Mouse (Mus musculus): ENCODE results near the gene Mgat4c. TPM values are rescaled to one million over a fixed set of nuclear protein-coding genes. Genes with fewer than 3 reads are reported as not detected.
"Not testable (repeated sequence)": the region's sequence is repeated elsewhere in the genome, so short reads cannot be mapped to it uniquely, and the experiment has no call there.

The Mgat4c gene
- polyA plus RNA-seq, 1 experiment from 2014 or later: not detected

DNA sequence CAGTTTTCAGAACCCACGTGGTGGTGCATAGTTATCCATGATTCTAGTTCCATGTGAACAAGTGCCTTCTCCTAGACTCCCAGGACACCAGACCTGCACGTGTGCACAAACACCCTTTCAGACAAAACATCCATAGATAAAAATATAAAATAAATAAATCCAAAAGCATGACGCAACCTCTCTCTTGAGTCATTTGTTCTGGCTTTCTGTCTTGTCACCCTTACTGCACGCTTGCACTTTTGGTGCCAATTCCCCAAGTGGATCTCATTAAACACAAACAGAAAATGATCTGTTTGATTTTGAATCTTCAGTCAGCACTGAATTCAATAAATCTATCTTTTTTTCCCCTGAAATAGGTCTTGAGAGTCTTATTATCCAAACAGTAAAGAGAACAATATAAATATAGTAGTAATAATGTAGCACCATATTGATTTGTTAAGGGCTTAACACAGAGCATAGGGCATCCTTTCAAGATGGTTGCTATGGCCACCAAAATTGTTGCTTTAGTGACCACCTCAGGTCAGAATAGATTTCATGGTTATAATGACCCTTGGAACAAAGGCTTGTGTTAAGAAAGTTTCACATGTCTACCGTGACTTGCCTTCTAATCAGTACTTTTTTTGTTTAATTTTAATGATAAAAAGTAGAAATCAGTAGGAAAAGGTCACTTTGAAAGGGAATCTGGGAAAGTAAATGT, 684.5 kb downstream of the Mgat4c start:
- Histone ChIP-seq H3K27me3 (no peaks in the 10 kb centered on the region), H3K36me3 (replicated peaks) (no peaks in the 10 kb centered on the region), H3K4me3 (replicated peaks) (no peak overlapping the region), H3K9ac (no peak overlapping the region), H3K27ac (replicated peaks) (no peak overlapping the region), H3K4me2 (no peak overlapping the region), H3K9me3 (replicated peaks) (no peaks in the 10 kb centered on the region), H3K4me1 (replicated peaks) (no peaks in the 10 kb centered on the region)
- 61% methylated on average over 5 of the region's 5 CpGs for WGBS (ENCODE audit: insufficient replicate concordance)
- ATAC-seq (ENCODE audit: insufficient read depth): no peak

DNA sequence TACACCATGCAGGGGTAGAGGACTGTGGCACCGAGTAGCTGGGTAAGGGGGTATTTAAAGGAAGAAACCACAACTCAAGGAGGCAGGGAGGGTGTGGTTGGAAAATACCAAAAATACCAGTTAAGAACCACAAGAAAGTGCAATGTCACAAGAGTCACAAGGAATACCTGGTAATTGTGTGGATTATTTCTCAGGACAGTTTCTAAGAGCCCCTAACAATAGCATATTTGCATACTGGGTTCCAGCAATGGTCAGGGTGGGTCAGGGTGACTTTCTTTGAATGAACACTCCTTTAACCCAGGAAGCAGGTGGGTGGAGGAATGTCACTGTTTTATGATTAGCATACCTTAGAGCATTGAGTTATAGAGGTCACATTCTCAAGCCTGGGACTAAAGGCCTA, 689.3 kb downstream of the Mgat4c start:
- H3K4me2 ChIP-seq: no peak overlapping the region
- H3K27ac ChIP-seq (replicated peaks): no peak overlapping the region
- no peak overlapping the region for H3K9ac ChIP-seq
- no peaks in the 10 kb centered on the region for H3K4me1 ChIP-seq (replicated peaks)
- 38% methylated on average over 1 of the region's 1 CpGs for WGBS (ENCODE audit: insufficient replicate concordance)
- H3K9me3 ChIP-seq (replicated peaks): no peaks in the 10 kb centered on the region
- H3K4me3 ChIP-seq (replicated peaks): no peak overlapping the region
- ATAC-seq (ENCODE audit: insufficient read depth): no peak
- no peaks in the 10 kb centered on the region for H3K27me3 ChIP-seq
- no peaks in the 10 kb centered on the region for H3K36me3 ChIP-seq (replicated peaks)

- Histone ChIP-seq H3K4me2 (no peak overlapping the region), H3K4me3 (replicated peaks) (no peak overlapping the region), H3K9ac (no peak overlapping the region), H3K27me3 (no peaks in the 10 kb centered on the region), H3K36me3 (replicated peaks) (no peaks in the 10 kb centered on the region), H3K27ac (replicated peaks) (no peak overlapping the region), H3K9me3 (replicated peaks) (no peaks in the 10 kb centered on the region), H3K4me1 (replicated peaks) (no peaks in the 10 kb centered on the region)
- ATAC-seq (ENCODE audit: insufficient read depth): no peak
These were observed 690.8 kb downstream of the Mgat4c start for GRCm38 (mm10) chr10:102372111-102372510.

- Histone ChIP-seq H3K27me3 (no peaks in the 10 kb centered on the region), H3K4me1 (replicated peaks) (no peaks in the 10 kb centered on the region), H3K36me3 (replicated peaks) (no peaks in the 10 kb centered on the region), H3K4me2 (no peak overlapping the region), H3K4me3 (replicated peaks) (no peak overlapping the region), H3K9me3 (replicated peaks) (no peaks in the 10 kb centered on the region), H3K9ac (no peak overlapping the region), H3K27ac (replicated peaks) (no peak overlapping the region)
- no peak for ATAC-seq (ENCODE audit: insufficient read depth)
- 67% methylated on average over 4 of the region's 4 CpGs for WGBS (ENCODE audit: insufficient replicate concordance)
These were observed 692.8 kb downstream of the Mgat4c start for GRCm38 (mm10) chr10:102374061-102374460.

DNA sequence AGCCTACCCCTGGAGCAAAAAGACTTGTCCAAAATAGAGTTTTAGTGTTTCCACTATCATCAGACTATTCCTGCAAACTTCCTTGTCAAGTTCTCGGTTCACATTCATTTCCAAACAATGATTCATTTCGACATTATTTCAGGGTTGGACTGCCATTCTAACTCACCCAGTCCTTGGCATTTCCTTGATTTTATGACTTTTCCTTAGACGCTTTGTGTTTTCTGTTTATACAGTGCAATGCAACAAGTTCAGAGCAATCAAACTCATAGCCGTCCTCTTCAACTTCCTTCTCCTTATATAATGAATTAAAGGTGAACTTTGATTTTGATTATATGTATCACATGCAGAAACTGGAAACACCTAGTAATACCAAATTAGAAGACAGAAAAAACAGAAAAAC, 696.1 kb downstream of the Mgat4c start:
- WGBS (ENCODE audit: insufficient replicate concordance): 39% methylated on average over 4 of the region's 4 CpGs
- Histone ChIP-seq H3K9me3 (replicated peaks) (no peaks in the 10 kb centered on the region), H3K27ac (replicated peaks) (no peak overlapping the region), H3K9ac (no peak overlapping the region), H3K4me3 (replicated peaks) (no peak overlapping the region), H3K27me3 (no peaks in the 10 kb centered on the region), H3K4me1 (replicated peaks) (no peaks in the 10 kb centered on the region), H3K36me3 (replicated peaks) (no peaks in the 10 kb centered on the region), H3K4me2 (no peak overlapping the region)
- no peak for ATAC-seq (ENCODE audit: insufficient read depth)

DNA sequence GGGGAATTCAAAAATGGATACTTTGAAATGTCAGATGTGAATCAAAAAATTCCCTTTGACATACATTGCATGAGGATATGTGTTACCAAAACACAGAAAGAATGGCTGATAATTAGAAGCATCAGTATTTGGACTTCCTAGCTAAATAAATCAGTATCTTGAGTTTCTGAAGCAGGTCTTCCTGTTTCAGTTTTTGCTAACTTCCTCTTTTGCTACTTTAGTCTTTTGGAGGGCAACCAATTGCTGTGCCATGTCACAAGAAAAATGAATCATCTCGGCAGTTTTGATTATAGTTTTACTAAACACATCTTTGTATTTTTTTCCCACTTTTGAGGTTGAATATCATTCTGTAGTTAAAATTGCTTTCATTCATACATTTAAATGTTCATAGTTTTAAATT, 707.9 kb downstream of the Mgat4c start:
- ATAC-seq (ENCODE audit: insufficient read depth): no peak
- 21% methylated on average over 1 of the region's 1 CpGs for WGBS (ENCODE audit: insufficient replicate concordance)
- Histone ChIP-seq H3K27ac (replicated peaks) (no peak overlapping the region), H3K4me2 (no peak overlapping the region), H3K36me3 (replicated peaks) (no peaks in the 10 kb centered on the region), H3K4me1 (replicated peaks) (no peaks in the 10 kb centered on the region), H3K27me3 (no peaks in the 10 kb centered on the region), H3K9ac (no peak overlapping the region), H3K4me3 (replicated peaks) (no peak overlapping the region), H3K9me3 (replicated peaks) (no peaks in the 10 kb centered on the region)

- Histone ChIP-seq H3K9me3 (replicated peaks) (no peaks in the 10 kb centered on the region), H3K9ac (no peak overlapping the region), H3K4me2 (no peak overlapping the region), H3K4me1 (replicated peaks) (no peaks in the 10 kb centered on the region), H3K27ac (replicated peaks) (no peak overlapping the region), H3K4me3 (replicated peaks) (no peak overlapping the region), H3K27me3 (no peaks in the 10 kb centered on the region), H3K36me3 (replicated peaks) (no peaks in the 10 kb centered on the region)
- ATAC-seq (ENCODE audit: insufficient read depth): no peak
- 71% methylated on average over 2 of the region's 2 CpGs for WGBS (ENCODE audit: insufficient replicate concordance)
These were observed 736.5 kb downstream of the Mgat4c start for GRCm38 (mm10) chr10:102417654-102418272.

GRCm38 (mm10) chr10:102435048-102435447, 753.8 kb downstream of the Mgat4c start:
- not testable (repeated sequence) for ATAC-seq (ENCODE audit: insufficient read depth); H3K9me3 ChIP-seq (replicated peaks)

GRCm38 (mm10) chr10:102435467-102435866, 754.2 kb downstream of the Mgat4c start:
- not testable (repeated sequence) for H3K36me3 ChIP-seq (replicated peaks); H3K4me1 ChIP-seq (replicated peaks); ATAC-seq (ENCODE audit: insufficient read depth); H3K9ac ChIP-seq; H3K27ac ChIP-seq (replicated peaks); H3K9me3 ChIP-seq (replicated peaks); H3K4me2 ChIP-seq; H3K4me3 ChIP-seq (replicated peaks); H3K27me3 ChIP-seq
- 29% methylated on average over 6 of the region's 6 CpGs for WGBS (ENCODE audit: insufficient replicate concordance)

More at GRCm38 (mm10) chr10:102435048-102435447, 753.8 kb downstream of the Mgat4c start:
- not testable (repeated sequence) for H3K9ac ChIP-seq; H3K4me3 ChIP-seq (replicated peaks); H3K4me2 ChIP-seq; H3K27me3 ChIP-seq; H3K4me1 ChIP-seq (replicated peaks); H3K27ac ChIP-seq (replicated peaks); H3K36me3 ChIP-seq (replicated peaks)
- 2% methylated on average over 7 of the region's 7 CpGs for WGBS (ENCODE audit: insufficient replicate concordance)

Small RNA genes lying within 50 kb of the gene (microRNA-seq; reads per million reads assigned to microRNA genes)
- not detected for gene Mir3059

Data from liver, embryonic 15.5 days (tissue).